Mouse (Mus musculus): ENCODE measurements around the gene Tiparp. TPM values are rescaled to one million over a fixed set of nuclear protein-coding genes. Genes with fewer than 3 reads are reported as not detected.

Gene Tiparp
- polyA plus RNA-seq, 2 experiments from 2014 or later: 4.0 to 5.4 TPM

- ATAC-seq: no peak
Observed at GRCm38 (mm10) chr3:65585291-65585690, 57.1 kb downstream of the Tiparp start.

GRCm38 (mm10) chr3:65585823-65586482, 57.7 kb downstream of the Tiparp start:
- no peak for ATAC-seq

- peak; percentile 90 for ATAC-seq
Observed at GRCm38 (mm10) chr3:65586483-65586905, 58.3 kb downstream of the Tiparp start.

GRCm38 (mm10) chr3:65586966-65587365, 58.8 kb downstream of the Tiparp start:
- ATAC-seq: no peak

GRCm38 (mm10) chr3:65588424-65588823, 60.2 kb downstream of the Tiparp start:
- no peak for ATAC-seq

GRCm38 (mm10) chr3:65592850-65593249, 64.6 kb downstream of the Tiparp start:
- no peak for ATAC-seq

DNA sequence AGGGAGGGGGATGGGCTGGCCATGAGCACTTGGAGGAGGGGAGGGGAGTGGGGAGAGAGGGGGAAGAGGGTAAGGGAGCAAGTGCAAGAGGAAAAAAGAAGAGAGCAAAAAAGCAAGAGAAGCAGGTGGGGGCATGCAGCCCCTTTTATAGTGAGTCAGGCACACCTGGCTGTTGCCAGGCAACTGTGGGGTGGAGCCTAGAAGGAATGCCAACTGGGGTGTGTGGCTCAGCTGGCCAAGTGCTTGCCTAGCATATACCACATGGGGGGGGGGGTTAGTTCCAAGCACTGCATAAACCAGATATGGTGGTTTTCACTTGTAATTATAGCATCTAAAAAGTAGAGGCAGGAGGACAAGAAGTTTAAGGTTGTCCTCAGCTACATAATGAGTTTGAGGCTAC, 66.3 kb downstream of the Tiparp start:
- ATAC-seq: no peak

GRCm38 (mm10) chr3:65595196-65595595, 67.0 kb downstream of the Tiparp start:
- no peak for ATAC-seq

DNA sequence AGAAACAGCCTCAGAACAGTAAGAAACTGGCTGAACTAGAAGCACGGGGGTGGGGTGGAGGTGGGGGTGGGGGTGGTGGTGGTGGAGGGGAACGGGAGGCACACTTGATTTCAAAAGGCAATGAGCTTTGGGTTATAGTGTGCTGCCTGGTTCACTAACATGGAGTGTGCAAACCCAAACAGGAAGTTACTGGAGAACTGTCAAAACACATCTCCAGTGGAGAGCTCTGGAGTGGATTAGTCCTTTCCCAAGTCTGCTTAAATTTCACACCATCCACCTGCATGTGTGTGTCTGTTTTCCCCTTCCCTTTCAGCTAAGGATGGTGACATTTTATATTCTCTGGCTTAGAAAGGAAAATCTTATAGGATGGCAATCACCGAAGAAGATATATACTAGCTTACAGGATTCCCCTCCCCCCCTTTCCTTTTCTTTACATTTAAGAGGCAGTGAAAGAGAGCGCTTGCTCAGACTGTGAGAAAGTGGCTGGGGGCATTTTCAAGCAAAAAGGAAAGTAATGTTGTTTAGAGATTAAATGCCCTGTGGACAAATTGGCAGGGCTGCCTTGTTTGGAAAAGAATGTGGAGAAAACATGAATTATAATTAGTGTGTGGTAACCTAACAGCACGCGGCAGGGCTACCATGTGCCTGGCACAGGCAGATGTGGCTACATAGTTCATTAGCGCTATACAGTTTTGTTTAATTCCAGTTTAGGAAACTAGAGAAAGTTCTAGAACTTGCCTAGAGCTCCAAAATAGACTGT, 70.0 kb downstream of the Tiparp start:
- ATAC-seq: no peak

DNA sequence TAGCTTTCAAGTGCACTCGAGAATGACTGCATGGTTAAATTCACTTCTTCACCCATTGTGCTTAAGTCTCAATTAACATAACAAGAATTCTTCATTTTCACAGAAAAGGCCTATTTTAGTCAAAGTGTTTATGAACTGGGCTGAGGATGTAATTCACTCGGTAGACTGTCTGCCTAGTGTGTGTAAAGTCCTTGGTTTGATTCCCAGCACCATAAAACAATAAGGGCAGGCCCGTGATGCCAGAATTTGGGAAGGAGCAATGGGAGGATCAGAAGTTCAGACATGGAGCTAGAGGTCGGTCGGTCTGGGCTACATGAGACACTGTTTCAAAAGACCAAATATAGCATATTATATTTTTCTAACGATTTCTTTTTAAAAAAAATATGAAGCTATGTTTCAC, 70.9 kb downstream of the Tiparp start:
- ATAC-seq: no peak

GRCm38 (mm10) chr3:65601291-65602050, 73.3 kb downstream of the Tiparp start:
- no peak for ATAC-seq

DNA sequence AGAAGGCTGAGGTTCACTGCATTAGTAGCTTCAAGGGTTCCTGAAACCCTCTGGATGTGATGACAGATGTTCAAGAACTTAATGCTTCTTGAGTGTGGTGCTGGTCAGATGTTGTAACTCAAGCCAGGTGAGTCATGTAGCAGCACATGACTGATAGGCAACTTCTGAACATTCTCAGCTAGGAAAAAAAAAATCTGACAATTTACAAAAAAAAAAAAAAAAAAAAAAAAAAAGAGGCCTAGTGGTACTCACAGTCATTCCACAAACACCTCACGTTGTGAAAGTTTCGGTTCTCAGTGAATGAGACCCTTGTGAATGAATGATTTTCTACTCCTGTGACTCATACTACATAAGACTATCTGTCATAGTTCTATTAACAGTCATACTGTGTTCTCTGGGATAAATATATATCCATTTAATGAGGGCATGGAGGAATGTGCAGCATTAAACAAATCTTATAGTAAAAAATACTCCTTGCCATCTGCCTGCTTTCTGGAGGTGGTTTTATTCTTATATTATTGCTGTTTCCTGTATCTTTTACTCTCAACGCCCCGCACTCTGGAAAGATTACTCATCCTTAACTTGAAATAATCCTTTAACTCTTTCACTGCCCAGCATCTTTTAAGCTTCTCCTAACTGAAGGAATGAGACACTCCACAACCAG, 75.3 kb downstream of the Tiparp start:
- no peak for ATAC-seq

Other genes with a start within 250 kb of the Tiparp start
- 100 to 1,000 TPM; 125 to 130 TPM for gene Ssr3, start 135.8 kb upstream of the Tiparp start, polyA plus RNA-seq (2017; shearing (Covaris generic))
- under 1 TPM in 1 of 2 experiments, not detected in 1; 0.20 TPM for gene Lekr1, start 137.8 kb downstream of the Tiparp start, polyA plus RNA-seq (2017; shearing (Covaris generic))